Mouse (Mus musculus): ENCODE data around the gene Prrg1. TPM values are rescaled to one million over a fixed set of nuclear protein-coding genes. Genes with fewer than 3 reads are reported as not detected.

Gene Prrg1
- total RNA-seq, 2 experiments from 2014 or later: 4.1 to 5.1 TPM

Other genes with a start within 250 kb of the Prrg1 start
- gene 4930480E11Rik, start 214.3 kb downstream of the Prrg1 start, total RNA-seq (2021): not detected
- gene Fam47c, start 153.9 kb upstream of the Prrg1 start, total RNA-seq (2021): not detected